Mouse (Mus musculus) midbrain, embryonic 14.5 days (tissue): Measurements from ENCODE around the gene A3galt2. TPM values are rescaled to one million over a fixed set of nuclear protein-coding genes. Genes with fewer than 3 reads are reported as not detected.

ENCODE experiments used
- ATAC-seq: fragments of 200-750 bp; cut with Nextera tagmentation; 2 replicates; pipeline ENCODE4 v1.8.0; 2017; ENCODE audit warnings: moderate number of reproducible peaks, moderate library complexity; ENCODE audit not compliant: low FRiP score, low TSS enrichment
- DNase-seq: peaks from one replicate; pipeline ENCODE4 v3.0.0-alpha.2; 2015
- H3K27ac ChIP-seq: fragments of 300-500 bp; sonication (generic); replicated peaks from 2 replicates; pipeline ENCODE4 v1.5.1; 2014; ENCODE audit warnings: mild to moderate bottlenecking, low read depth, low read length, moderate library complexity
- H3K27me3 ChIP-seq: fragments of 300-500 bp; sonication (generic); 2 replicates; pipeline ENCODE4 v1.6.1; 2014; ENCODE audit warnings: low read length, control low read depth, mixed read lengths; ENCODE audit not compliant: control insufficient read depth, insufficient read depth
- H3K36me3 ChIP-seq: fragments of 300-500 bp; sonication (generic); 2 replicates; pipeline ENCODE4 v1.6.1; 2014; ENCODE audit warnings: low read length, control low read depth; ENCODE audit not compliant: control insufficient read depth, insufficient read depth
- H3K4me1 ChIP-seq: fragments of 300-500 bp; sonication (generic); 2 replicates; pipeline ENCODE4 v1.6.1; 2014; ENCODE audit warnings: mild to moderate bottlenecking, antibody characterized with exemption, low read length, control low read depth; ENCODE audit not compliant: control insufficient read depth, insufficient read depth
- H3K4me2 ChIP-seq: fragments of 300-500 bp; sonication (generic); 2 replicates; pipeline ENCODE4 v1.6.1; 2014; ENCODE audit warnings: mild to moderate bottlenecking, low read length, moderate library complexity
- H3K4me3 ChIP-seq: fragments of 300-500 bp; sonication (generic); replicated peaks from 2 replicates; pipeline ENCODE4 v1.5.1; 2014; ENCODE audit warnings: low read depth, low read length
- H3K9ac ChIP-seq: fragments of 300-500 bp; sonication (generic); replicated peaks from 2 replicates; pipeline ENCODE4 v1.6.1; 2014; ENCODE audit warnings: mild to moderate bottlenecking, low read length, moderate library complexity
- H3K9me3 ChIP-seq: fragments of 300-500 bp; sonication (generic); 2 replicates; pipeline ENCODE4 v1.6.1; 2016; ENCODE audit warnings: low read length, control low read depth, mixed read lengths; ENCODE audit not compliant: control insufficient read depth
- WGBS: fragments of 180-500 bp; shearing (Covaris S2); extraction: QIAGEN DNeasy Blood & Tissue Kit; methylation state at CpG from one replicate; pipeline ENCODE4 v1.1.7; 2014; 5-methylcytosine and 5-hydroxymethylcytosine counted together
- polyA plus RNA-seq: library from polyadenylated mRNA; unstranded; fragments of >200 nt; fragmentation: Nextera tagmentation; extraction: Ambion mirVana; gene quantifications from 2 replicates; pipeline ENCODE4 v1.2.1, GENCODE M21; 2014

The A3galt2 gene
- polyA plus RNA-seq, 1 experiment from 2014 or later, result 0.74 TPM

DNA sequence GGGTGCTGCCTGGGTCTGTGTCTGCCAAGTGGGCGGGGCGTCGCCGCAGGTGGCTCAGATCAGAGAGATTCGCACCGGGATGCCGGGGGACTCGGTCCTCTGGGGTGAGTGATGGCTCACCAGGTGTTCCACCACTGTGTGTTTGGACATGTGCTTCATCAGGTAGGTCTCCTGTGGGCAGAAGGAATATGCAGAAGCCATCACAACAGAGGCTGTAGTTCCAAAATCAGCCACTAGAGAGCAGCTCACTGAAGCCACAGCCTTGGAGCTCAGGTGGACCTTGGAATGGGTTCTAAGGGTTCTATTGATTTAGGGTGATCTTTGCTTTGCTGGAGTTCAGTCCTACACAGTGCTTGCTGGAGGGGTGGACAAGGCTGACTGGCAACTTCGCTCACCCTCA, 19.3 kb downstream of the A3galt2 start:
- Histone ChIP-seq H3K36me3 (peaks cover 72% of the 10 kb centered on the region), H3K9me3 (no peaks in the 10 kb centered on the region), H3K4me3 (no peak overlapping the region), H3K4me1 (no peaks in the 10 kb centered on the region), H3K27ac (no peak overlapping the region), H3K4me2 (no peak overlapping the region), H3K27me3 (no peaks in the 10 kb centered on the region), H3K9ac (no peak overlapping the region)
- WGBS, result 92% methylated on average over 9 of the region's 9 CpGs
- ATAC-seq, result no peak
- peak; percentile 70 for DNase-seq

DNA sequence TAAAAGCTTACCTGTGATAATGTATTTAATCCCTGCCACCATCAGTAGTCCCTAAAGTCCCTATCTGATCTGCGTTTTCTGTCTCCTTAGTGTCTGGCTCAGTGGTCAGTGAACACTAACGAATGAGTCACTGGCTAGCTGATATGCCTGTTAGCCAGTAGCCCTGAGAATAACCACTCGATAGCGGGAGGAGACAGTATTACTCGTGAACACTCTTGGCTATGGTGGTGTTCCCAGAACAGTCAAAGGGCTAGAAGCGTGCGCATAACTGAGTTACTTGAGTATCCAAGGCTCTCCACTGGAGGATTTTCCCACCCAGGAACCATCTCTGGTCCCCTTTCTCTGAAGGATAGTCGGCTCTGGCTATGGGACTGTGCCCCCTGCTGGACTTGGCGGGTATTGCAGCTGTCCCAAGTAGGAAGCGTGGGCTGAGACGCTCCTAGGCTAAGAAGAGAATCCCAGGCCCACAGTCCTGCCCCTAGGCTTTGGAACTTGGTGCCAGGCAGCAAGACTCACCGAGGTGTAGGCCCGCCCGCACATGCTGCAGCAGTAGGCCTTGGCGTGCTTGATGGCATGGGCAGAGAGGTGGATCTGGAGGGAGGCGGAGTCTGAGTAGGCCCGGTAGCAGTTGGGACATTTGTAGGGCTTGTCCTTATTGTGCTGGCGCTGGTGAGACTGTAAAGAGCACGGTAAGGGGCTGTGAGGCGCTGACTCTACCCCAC, 21.6 kb downstream of the A3galt2 start:
- Histone ChIP-seq H3K36me3 (peaks cover 93% of the 10 kb centered on the region), H3K4me2 (no peak overlapping the region), H3K27ac (0 out of 2 replicates have a peak overlapping the region, but pooled peaks have one; percentile 32), H3K27me3 (no peaks in the 10 kb centered on the region), H3K9ac (no peak overlapping the region), H3K4me1 (no peaks in the 10 kb centered on the region), H3K4me3 (no peak overlapping the region), H3K9me3 (no peaks in the 10 kb centered on the region)
- ATAC-seq (peak; percentile 48; the same call in 1 of the 2 replicates), DNase-seq (peak; percentile 89)
- WGBS, result 43% methylated on average over 20 of the region's 20 CpGs

DNA sequence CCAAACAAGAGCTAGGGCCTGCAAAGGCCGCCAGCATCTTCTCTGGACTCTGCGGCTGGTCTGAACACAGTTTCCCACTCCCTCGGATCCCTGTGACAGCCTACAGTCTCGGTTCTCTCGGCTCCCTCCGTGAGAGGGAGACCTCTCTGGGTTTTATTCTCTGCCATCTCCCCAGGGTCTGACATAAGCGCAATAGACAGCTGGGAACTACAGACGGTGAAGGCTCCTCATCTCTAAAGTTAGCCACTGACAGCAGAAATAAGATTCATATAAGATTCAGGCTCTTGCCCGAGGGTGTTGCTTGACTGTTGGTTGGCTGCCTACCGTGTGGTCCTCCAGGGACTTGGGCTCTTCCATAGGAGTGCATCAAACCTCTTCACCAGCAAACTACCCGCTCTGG, 22.4 kb downstream of the A3galt2 start:
- Histone ChIP-seq H3K36me3 (peaks cover 93% of the 10 kb centered on the region), H3K27ac (no peak overlapping the region), H3K9ac (no peak overlapping the region), H3K9me3 (no peaks in the 10 kb centered on the region), H3K4me2 (no peak overlapping the region), H3K27me3 (no peaks in the 10 kb centered on the region), H3K4me3 (no peak overlapping the region), H3K4me1 (no peaks in the 10 kb centered on the region)
- ATAC-seq (no peak), DNase-seq (no peak)
- 82% methylated on average over 11 of the region's 11 CpGs for WGBS

DNA sequence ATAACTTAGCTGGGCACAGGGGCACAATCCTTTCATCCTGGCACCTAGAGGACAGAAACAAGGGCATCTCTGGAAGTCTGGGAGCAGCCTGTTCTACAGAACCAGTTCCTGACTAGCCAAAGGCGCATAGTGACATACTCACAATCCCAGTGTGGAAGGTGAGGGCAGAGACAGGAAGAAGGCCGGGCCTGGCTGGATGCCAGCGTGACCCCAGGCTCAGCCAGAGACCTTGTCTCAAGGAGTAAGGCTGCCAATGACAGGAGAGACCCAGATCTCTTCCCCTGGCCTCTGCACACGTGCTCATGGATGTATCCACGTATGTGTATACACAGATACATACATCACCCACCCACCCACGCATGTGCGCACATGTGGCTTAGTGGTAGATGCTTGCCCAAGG, 26.9 kb downstream of the A3galt2 start:
- Histone ChIP-seq H3K9ac (no peak overlapping the region), H3K27ac (no peak overlapping the region), H3K36me3 (peaks cover 96% of the 10 kb centered on the region), H3K9me3 (no peaks in the 10 kb centered on the region), H3K27me3 (no peaks in the 10 kb centered on the region), H3K4me3 (no peak overlapping the region), H3K4me1 (no peaks in the 10 kb centered on the region), H3K4me2 (no peak overlapping the region)
- DNase-seq (no peak), ATAC-seq (no peak)
- 93% methylated on average over 7 of the region's 7 CpGs for WGBS

DNA sequence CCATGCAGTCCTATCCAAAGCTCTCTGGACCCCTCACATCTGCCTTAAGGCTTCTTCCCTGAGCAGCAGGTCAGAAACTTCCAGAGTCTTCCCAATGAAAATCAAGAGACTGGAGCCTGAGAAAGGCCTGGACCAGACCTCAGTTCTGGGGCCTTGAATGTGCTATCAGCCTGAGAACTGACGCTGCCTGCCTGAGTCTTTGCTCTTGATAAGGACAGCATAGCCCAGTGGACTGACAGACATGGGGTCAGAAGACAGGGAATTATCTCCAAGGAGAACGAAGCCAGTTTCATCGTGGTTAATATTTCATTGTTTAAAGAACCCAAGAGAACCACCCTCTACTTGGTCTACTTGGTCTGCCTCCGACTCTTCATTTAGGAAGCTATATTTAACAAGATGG, 27.5 kb downstream of the A3galt2 start:
- H3K36me3 ChIP-seq, result peaks cover 96% of the 10 kb centered on the region
- H3K27ac ChIP-seq, result no peak overlapping the region
- no peak for ATAC-seq
- H3K4me1 ChIP-seq, result no peaks in the 10 kb centered on the region
- no peaks in the 10 kb centered on the region for H3K27me3 ChIP-seq
- 81% methylated on average over 4 of the region's 4 CpGs for WGBS
- no peak overlapping the region for H3K4me2 ChIP-seq
- no peak overlapping the region for H3K9ac ChIP-seq
- H3K4me3 ChIP-seq, result no peak overlapping the region
- DNase-seq, result no peak
- H3K9me3 ChIP-seq, result no peaks in the 10 kb centered on the region

DNA sequence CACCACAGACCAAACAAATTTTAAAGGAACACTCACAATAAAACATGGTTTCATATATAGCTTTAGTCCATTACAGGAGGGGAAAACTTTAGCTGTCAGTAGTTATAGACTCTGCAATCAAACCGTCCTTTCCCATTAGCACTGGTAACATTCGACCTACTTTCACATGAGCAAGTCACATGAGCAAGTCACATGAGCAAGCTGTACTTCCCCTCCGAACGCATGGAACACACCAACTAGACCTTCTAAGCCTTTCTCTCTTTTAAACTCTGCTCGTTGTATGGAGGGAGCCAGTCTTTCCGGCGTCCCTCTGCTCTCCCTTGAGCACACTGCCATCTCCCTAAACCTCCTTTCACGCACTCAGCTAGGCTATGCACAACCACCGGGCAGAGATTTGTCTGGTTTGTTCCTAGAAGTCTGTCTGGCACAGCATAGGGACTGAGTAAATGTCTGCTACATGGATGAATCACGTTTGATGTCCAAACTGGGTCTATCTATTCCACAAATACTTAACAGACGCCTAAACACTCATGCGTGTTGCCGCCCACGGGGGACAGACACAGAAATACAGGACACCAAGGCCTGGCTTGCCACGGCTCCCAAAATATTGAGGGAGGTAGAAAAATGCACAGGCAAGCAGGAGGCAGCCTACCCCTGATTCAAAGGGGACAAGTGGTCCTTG, 29.9 kb downstream of the A3galt2 start:
- H3K9me3 ChIP-seq, result no peaks in the 10 kb centered on the region
- H3K36me3 ChIP-seq, result peaks cover 89% of the 10 kb centered on the region
- ATAC-seq (no peak), DNase-seq (no peak)
- no peak overlapping the region for H3K27ac ChIP-seq
- WGBS, result 91% methylated on average over 15 of the region's 15 CpGs
- no peak overlapping the region for H3K4me3 ChIP-seq
- H3K9ac ChIP-seq, result no peak overlapping the region
- H3K4me2 ChIP-seq, result no peak overlapping the region
- no peaks in the 10 kb centered on the region for H3K4me1 ChIP-seq
- no peaks in the 10 kb centered on the region for H3K27me3 ChIP-seq

DNA sequence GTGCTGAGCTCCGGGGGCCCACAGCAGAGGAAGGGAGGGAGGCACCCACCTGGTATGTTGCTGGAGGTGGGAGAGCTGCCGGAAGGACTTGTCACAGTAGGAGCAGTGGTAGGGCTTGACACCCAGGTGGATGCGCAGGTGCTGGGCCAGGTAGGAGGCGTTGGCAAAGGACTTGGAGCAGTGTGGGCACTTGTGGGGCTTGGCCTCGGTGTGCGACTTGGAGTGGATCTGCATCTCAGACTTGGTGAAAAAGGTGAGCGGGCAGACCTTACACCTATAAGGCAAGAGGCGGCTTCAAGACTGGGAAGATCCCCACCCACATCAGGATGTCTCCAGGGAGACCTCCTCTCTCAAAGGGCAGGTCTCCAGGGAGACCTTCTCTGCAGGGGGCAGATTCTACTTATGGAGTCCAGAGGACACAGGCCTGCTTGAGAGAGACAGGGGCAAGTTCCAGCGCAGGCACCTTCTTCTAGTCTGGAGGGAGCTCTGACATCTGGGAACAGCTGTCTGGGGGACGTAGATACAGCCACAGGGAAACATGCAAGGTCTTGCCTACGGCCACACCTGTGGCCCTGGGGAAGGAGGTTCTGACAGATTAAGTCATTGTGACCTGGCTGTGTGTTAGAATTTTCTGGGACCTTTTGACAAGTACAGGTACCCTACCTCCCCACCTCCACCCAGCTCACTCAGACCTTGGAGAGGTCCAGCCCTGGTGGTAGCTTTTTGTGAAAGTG, 30.9 kb downstream of the A3galt2 start:
- Histone ChIP-seq H3K4me1 (no peaks in the 10 kb centered on the region), H3K4me3 (no peak overlapping the region), H3K9ac (no peak overlapping the region), H3K27ac (no peak overlapping the region), H3K9me3 (no peaks in the 10 kb centered on the region), H3K4me2 (no peak overlapping the region), H3K27me3 (no peaks in the 10 kb centered on the region), H3K36me3 (peaks cover 82% of the 10 kb centered on the region)
- ATAC-seq, result no peak
- WGBS, result 95% methylated on average over 11 of the region's 11 CpGs
- no peak for DNase-seq

DNA sequence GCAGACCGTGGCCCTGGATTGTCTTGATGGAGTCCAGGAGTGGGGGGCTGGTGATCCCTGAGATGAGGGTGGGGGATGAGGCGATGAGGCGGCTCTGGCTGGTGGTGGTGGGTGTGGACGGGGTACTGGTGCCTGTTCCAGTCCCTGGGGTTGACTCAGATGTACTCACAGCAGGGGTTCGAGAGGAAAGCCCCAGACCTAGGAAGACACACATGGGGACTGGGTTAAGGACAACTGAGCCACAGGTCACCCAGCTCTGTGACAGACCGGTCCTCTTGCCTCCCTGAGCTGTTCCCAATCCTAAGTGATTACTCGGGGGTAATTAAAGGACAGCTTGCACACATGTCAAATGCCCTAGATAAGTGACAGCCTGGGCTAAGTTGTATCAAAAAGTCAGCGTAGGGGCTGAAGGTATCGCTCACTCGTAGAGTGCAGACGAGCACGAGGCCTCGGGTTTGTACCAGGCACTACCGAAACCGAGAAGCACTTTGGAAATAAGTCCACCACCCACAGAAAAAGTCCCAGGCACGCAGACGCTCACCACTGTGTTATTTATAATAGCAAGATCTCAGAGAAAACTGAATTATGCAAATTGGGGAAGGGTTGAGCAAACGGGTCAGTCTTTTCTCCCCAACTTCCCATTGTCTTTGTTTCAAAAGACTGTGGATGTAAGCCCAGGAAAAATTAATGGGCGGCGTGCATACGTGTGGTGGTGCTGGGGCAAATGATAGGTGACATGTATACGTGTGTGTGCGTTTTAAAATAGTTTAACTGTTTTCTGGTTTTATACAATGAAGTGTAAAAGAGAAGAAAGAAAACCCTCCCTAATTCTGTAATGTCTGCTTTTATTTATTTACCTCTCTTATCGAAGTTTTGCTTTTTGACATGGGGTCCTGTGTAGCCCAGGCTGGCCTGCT, 32.1 kb downstream of the A3galt2 start:
- Histone ChIP-seq H3K36me3 (peaks cover 78% of the 10 kb centered on the region), H3K4me1 (no peaks in the 10 kb centered on the region), H3K27me3 (no peaks in the 10 kb centered on the region), H3K9me3 (no peaks in the 10 kb centered on the region), H3K9ac (no peak overlapping the region), H3K27ac (no peak overlapping the region), H3K4me2 (no peak overlapping the region), H3K4me3 (no peak overlapping the region)
- ATAC-seq (no peak), DNase-seq (no peak)
- 84% methylated on average over 24 of the region's 24 CpGs for WGBS
